Mouse (Mus musculus) MEL (cell line): ENCODE measurements around the gene Slc41a2. TPM values are rescaled to one million over a fixed set of nuclear protein-coding genes. Genes with fewer than 3 reads are reported as not detected.

Experiments used
- DNase-seq: peaks from one replicate; pipeline ENCODE4 v3.0.0; 2011; ENCODE audit warnings: low read depth, low spot score
- H3K27ac ChIP-seq: 2 replicates; pipeline ENCODE4 v1.5.1; 2012; ENCODE audit warnings: low read depth, mild to moderate bottlenecking, control low read depth, low read length, moderate library complexity; ENCODE audit not compliant: control insufficient read depth
- H3K27me3 ChIP-seq, 2 experiments: fragments of 150-350 bp in 1 of 2; sonication (generic) in 1 of 2; 2 replicates each; pipeline ENCODE4 v1.6.1; 2012; ENCODE audit warnings: low read length in 2 of 2, mild to moderate bottlenecking in 2 of 2, improper control_type of control experiment in 1 of 2, moderate library complexity in 1 of 2; ENCODE audit not compliant: insufficient read depth in 2 of 2, control insufficient read depth in 1 of 2
- H3K36me3 ChIP-seq, 2 experiments: 2 replicates each; pipeline ENCODE4 v1.6.1; 2012 to 2014; ENCODE audit warnings: low read length in 2 of 2, improper control_type of control experiment in 1 of 2, inconsistent platforms in 1 of 2, mild to moderate bottlenecking in 1 of 2; ENCODE audit not compliant: insufficient read depth in 2 of 2, control insufficient read depth in 1 of 2
- H3K4me1 ChIP-seq, 2 experiments: fragments of 150-350 bp in 1 of 2; sonication (generic) in 1 of 2; 2 replicates each; pipeline ENCODE4 v1.6.1; 2012; ENCODE audit warnings: low read length in 2 of 2, improper control_type of control experiment in 1 of 2, mild to moderate bottlenecking in 1 of 2; ENCODE audit not compliant: insufficient read depth in 2 of 2, control insufficient read depth in 1 of 2
- H3K4me3 ChIP-seq, 2 experiments: fragments of 150-350 bp in 1 of 2; sonication (generic) in 1 of 2; 2 replicates each; pipeline ENCODE4 v1.5.1; 2012; ENCODE audit warnings: low read depth in 2 of 2, low read length in 2 of 2, mild to moderate bottlenecking in 2 of 2, moderate library complexity in 2 of 2, control low read depth in 1 of 2, improper control_type of control experiment in 1 of 2; ENCODE audit not compliant: control insufficient read depth in 1 of 2, insufficient read depth in 1 of 2
- H3K79me2 ChIP-seq: 2 replicates; pipeline ENCODE4 v1.6.1; 2012; ENCODE audit warnings: mild to moderate bottlenecking, low read length, moderate library complexity; ENCODE audit not compliant: control insufficient read depth, poor library complexity, insufficient read depth
- H3K9ac ChIP-seq: 2 replicates; pipeline ENCODE4 v1.6.1; 2012; ENCODE audit warnings: low read depth, mild to moderate bottlenecking, control low read depth, low read length, moderate library complexity; ENCODE audit not compliant: control insufficient read depth, poor library complexity, severe bottlenecking
- H3K9me3 ChIP-seq: fragments of 150-350 bp; sonication (generic); replicated peaks from 2 replicates; pipeline ENCODE4 v1.6.1; 2012; ENCODE audit warnings: mild to moderate bottlenecking, low read length, improper control_type of control experiment, moderate library complexity; ENCODE audit not compliant: insufficient read depth
- CHD2 ChIP-seq: IDR thresholded peaks from 2 replicates; pipeline ENCODE4 v1.6.1; 2011; ENCODE audit warnings: low read length, improper control_type of control experiment
- CTCF ChIP-seq, 3 experiments: IDR thresholded peaks in 2 of 3; conservative IDR thresholded peaks in 1 of 3; 2 replicates each; pipeline ENCODE4 v1.5.1; 2011 to 2012; ENCODE audit warnings: low read length in 3 of 3, low read depth in 2 of 3, mild to moderate bottlenecking in 2 of 3, improper control_type of control experiment in 1 of 3, inconsistent platforms in 1 of 3, mixed read lengths in 1 of 3, moderate library complexity in 1 of 3; ENCODE audit not compliant: control insufficient read depth in 1 of 3, insufficient read depth in 1 of 3, poor library complexity in 1 of 3, severe bottlenecking in 1 of 3
- E2F4 ChIP-seq: IDR thresholded peaks from 2 replicates; pipeline ENCODE4 v1.6.1; 2011; ENCODE audit warnings: low read depth, low read length, improper control_type of control experiment, borderline replicate concordance
- ELF1 ChIP-seq: IDR thresholded peaks from 2 replicates; pipeline ENCODE4 v1.6.1; 2014; ENCODE audit warnings: low read depth, mild to moderate bottlenecking, inconsistent platforms, low read length, improper control_type of control experiment, moderate library complexity
- EP300 ChIP-seq, 2 experiments: IDR thresholded peaks; 2 replicates each; pipeline ENCODE4 v1.6.1; 2011; ENCODE audit warnings: improper control_type of control experiment in 2 of 2, low read length in 2 of 2, low read depth in 1 of 2, mild to moderate bottlenecking in 1 of 2
- ETS1 ChIP-seq: IDR thresholded peaks from 2 replicates; pipeline ENCODE4 v1.6.1; 2012; ENCODE audit warnings: low read depth, mild to moderate bottlenecking, inconsistent platforms, low read length, improper control_type of control experiment, moderate library complexity
- GABPA ChIP-seq: IDR thresholded peaks from 2 replicates; pipeline ENCODE4 v1.6.1; 2012; ENCODE audit warnings: low read depth, mild to moderate bottlenecking, inconsistent platforms, low read length, improper control_type of control experiment, moderate library complexity
- GATA1 ChIP-seq: IDR thresholded peaks from 2 replicates; pipeline ENCODE4 v1.6.1; 2011; ENCODE audit warnings: low read depth, low read length, improper control_type of control experiment
- HCFC1 ChIP-seq: IDR thresholded peaks from 2 replicates; pipeline ENCODE4 v1.6.1; 2012; ENCODE audit warnings: low read depth, mild to moderate bottlenecking, inconsistent platforms, low read length, improper control_type of control experiment, moderate library complexity
- JUND ChIP-seq: IDR thresholded peaks from 2 replicates; pipeline ENCODE4 v1.6.1; 2011; ENCODE audit warnings: low read depth, mild to moderate bottlenecking, improper control_type of control experiment, low read length
- MAFK ChIP-seq: IDR thresholded peaks from 2 replicates; pipeline ENCODE4 v1.6.1; 2011; ENCODE audit warnings: low read depth, mild to moderate bottlenecking, low read length, improper control_type of control experiment, borderline replicate concordance
- MAX ChIP-seq: IDR thresholded peaks from 2 replicates; pipeline ENCODE4 v1.6.1; 2011; ENCODE audit warnings: low read length, improper control_type of control experiment
- MAZ ChIP-seq: IDR thresholded peaks from 2 replicates; pipeline ENCODE4 v1.6.1; 2012; ENCODE audit warnings: low read depth, mild to moderate bottlenecking, inconsistent platforms, low read length, improper control_type of control experiment
- MXI1 ChIP-seq: IDR thresholded peaks from 2 replicates; pipeline ENCODE4 v1.6.1; 2011; ENCODE audit warnings: mild to moderate bottlenecking, low read depth, low read length, improper control_type of control experiment
- MYC ChIP-seq: IDR thresholded peaks from 2 replicates; pipeline ENCODE4 v1.6.1; 2011; ENCODE audit warnings: low read depth, mild to moderate bottlenecking, low read length, improper control_type of control experiment, moderate library complexity
- NELFE ChIP-seq: IDR thresholded peaks from 2 replicates; pipeline ENCODE4 v1.6.1; 2011; ENCODE audit warnings: low read depth, low read length, improper control_type of control experiment
- NRF1 ChIP-seq: IDR thresholded peaks from 2 replicates; pipeline ENCODE4 v1.6.1; 2014; ENCODE audit warnings: low read depth, mild to moderate bottlenecking, inconsistent platforms, low read length, improper control_type of control experiment, moderate library complexity; ENCODE audit not compliant: poor library complexity, insufficient read depth, severe bottlenecking
- POLR2AphosphoS2 ChIP-seq: IDR thresholded peaks from 2 replicates; pipeline ENCODE4 v1.6.1; 2011; ENCODE audit warnings: low read length, improper control_type of control experiment
- POLR2AphosphoS5 ChIP-seq: IDR thresholded peaks from 2 replicates; pipeline ENCODE4 v1.6.1; 2012; ENCODE audit warnings: low read depth, borderline replicate concordance, mild to moderate bottlenecking, inconsistent platforms, low read length, moderate library complexity, mixed read lengths
- RAD21 ChIP-seq: IDR thresholded peaks from 2 replicates; pipeline ENCODE4 v1.6.1; 2011; ENCODE audit warnings: mild to moderate bottlenecking, low read depth, low read length, improper control_type of control experiment
- RCOR1 ChIP-seq: IDR thresholded peaks from 2 replicates; pipeline ENCODE4 v1.6.1; 2012; ENCODE audit warnings: low read depth, mild to moderate bottlenecking, inconsistent platforms, low read length, improper control_type of control experiment
- SIN3A ChIP-seq: IDR thresholded peaks from 2 replicates; pipeline ENCODE4 v1.6.1; 2012; ENCODE audit warnings: low read length, improper control_type of control experiment, inconsistent platforms
- TAL1 ChIP-seq: IDR thresholded peaks from 2 replicates; pipeline ENCODE4 v1.6.1; 2012; ENCODE audit warnings: mild to moderate bottlenecking, inconsistent platforms, low read length, moderate library complexity, mixed read lengths
- TBP ChIP-seq: IDR thresholded peaks from 2 replicates; pipeline ENCODE4 v1.8.0; 2011; ENCODE audit warnings: low read depth, low read length, improper control_type of control experiment
- TCF12 ChIP-seq: IDR thresholded peaks from 2 replicates; pipeline ENCODE4 v1.6.1; 2014; ENCODE audit warnings: low read depth, mild to moderate bottlenecking, inconsistent platforms, low read length, improper control_type of control experiment, moderate library complexity
- UBTF ChIP-seq: IDR thresholded peaks from 2 replicates; pipeline ENCODE4 v1.6.1; 2012; ENCODE audit warnings: low read depth, mild to moderate bottlenecking, inconsistent platforms, low read length, improper control_type of control experiment, moderate library complexity, borderline replicate concordance; ENCODE audit not compliant: insufficient read depth
- USF2 ChIP-seq, 2 experiments: IDR thresholded peaks; 2 replicates each; pipeline ENCODE4 v1.6.1; 2011 to 2012; ENCODE audit warnings: improper control_type of control experiment in 2 of 2, low read length in 2 of 2, borderline replicate concordance in 1 of 2, inconsistent platforms in 1 of 2, low read depth in 1 of 2, mild to moderate bottlenecking in 1 of 2; ENCODE audit not compliant: insufficient read depth in 1 of 2
- ZMIZ1 ChIP-seq: IDR thresholded peaks from 2 replicates; pipeline ENCODE4 v1.6.1; 2012; ENCODE audit warnings: low read depth, mild to moderate bottlenecking, inconsistent platforms, low read length, improper control_type of control experiment, moderate library complexity
- polyA plus RNA-seq, 2 experiments: library from polyadenylated mRNA; stranded (reverse) in 1 of 2; unstranded in 1 of 2; fragments of >175 nt in 1 of 2; fragments of >200 nt in 1 of 2; gene quantifications; 2 replicates each; pipeline versions ENCODE4 v1.2.1 to v1.2.4; 2012; ENCODE audit warnings: low replicate concordance in 2 of 2, low read depth in 1 of 2; ENCODE audit not compliant: insufficient read length in 2 of 2, insufficient read depth in 1 of 2, missing spikeins in 1 of 2
- total RNA-seq: library from RNA; depleted of rRNA; stranded (reverse); fragments of 300-350 nt; gene quantifications from 2 replicates; pipeline ENCODE4 v1.2.3, GENCODE M21; 2012

The Slc41a2 gene
- total and polyA plus RNA-seq, 3 experiments: not detected

- H3K27me3 ChIP-seq: no peaks in the 10 kb centered on the region; a peak in 1 of 4 replicates
- H3K9ac ChIP-seq: no peak overlapping the region
- H3K27ac ChIP-seq: no peak overlapping the region
- no peak overlapping the region for H3K4me3 ChIP-seq
- DNase-seq: no peak
- H3K4me1 ChIP-seq: peaks cover 0 to 3% of the 10 kb centered on the region in 2 experiments; a peak in 1 of 4 replicates
- no peak for TF ChIP-seq MAX
- no peak for TF ChIP-seq NELFE
- no peak for TF ChIP-seq GABPA
- no peak for TF ChIP-seq HCFC1
- TF ChIP-seq NRF1: no peak
- TF ChIP-seq EP300 (IDR thresholded peaks at IDR 0.05; ENCODE audit: low read depth in 1 of 2, low read length in 2 of 2): no peak
- TF ChIP-seq ETS1: no peak
- no peak for TF ChIP-seq TCF12
- TF ChIP-seq USF2 (IDR thresholded peaks at IDR 0.05; ENCODE audit: borderline replicate concordance in 1 of 2, insufficient read depth in 1 of 2, low read depth in 1 of 2, low read length in 2 of 2): no peak
- TF ChIP-seq, all 39 proteins: peak for 0
- Histone ChIP-seq H3K9me3 (no peaks in the 10 kb centered on the region), H3K79me2 (no peaks in the 10 kb centered on the region), H3K36me3 (peaks cover 0 to 4% of the 10 kb centered on the region in 2 experiments; a peak in 1 of 4 replicates)
These were observed 6.4 kb upstream of the Slc41a2 start for GRCm38 (mm10) chr10:83343828-83344685.

- H3K9me3 ChIP-seq: no peaks in the 10 kb centered on the region
- no peak overlapping the region for H3K9ac ChIP-seq
- H3K27me3 ChIP-seq: no peaks in the 10 kb centered on the region; a peak in 1 of 4 replicates
- no peak overlapping the region for H3K4me3 ChIP-seq
- no peak overlapping the region for H3K27ac ChIP-seq
- H3K36me3 ChIP-seq: peaks cover 0 to 4% of the 10 kb centered on the region in 2 experiments; a peak in 1 of 4 replicates
- H3K79me2 ChIP-seq: no peaks in the 10 kb centered on the region
- DNase-seq: peak; percentile 69
- peaks cover 0 to 3% of the 10 kb centered on the region in 2 experiments; a peak in 1 of 4 replicates for H3K4me1 ChIP-seq
- TF ChIP-seq ZMIZ1 (no peak), RAD21 (no peak), POLR2AphosphoS2 (no peak), POLR2AphosphoS5 (no peak), MYC (0 out of 2 replicates have a peak, but pooled peaks have one; percentile 32), RCOR1 (no peak), USF2 (IDR thresholded peaks at IDR 0.05; ENCODE audit: borderline replicate concordance in 1 of 2, insufficient read depth in 1 of 2, low read depth in 1 of 2, low read length in 2 of 2) (no peak), HCFC1 (no peak), TBP (no peak), MAFK (no peak), CTCF (IDR thresholded peaks at IDR 0.05 in 2 of 3, conservative IDR thresholded peaks at IDR 0.05 in 1 of 3; ENCODE audit: control insufficient read depth in 1 of 3, insufficient read depth in 1 of 3, low read depth in 2 of 3, low read length in 3 of 3, poor library complexity in 1 of 3, severe bottlenecking in 1 of 3) (no peak), MAX (peak; percentile 33; the same call in 1 of the 2 replicates), E2F4 (no peak), UBTF (no peak), ELF1 (no peak), TCF12 (no peak), SIN3A (no peak), GABPA (no peak), ETS1 (0 out of 2 replicates have a peak, but pooled peaks have one; percentile 21), NELFE (no peak), CHD2 (no peak), MAZ (no peak), TAL1 (no peak), JUND (no peak), MXI1 (peak; percentile 41; the same call in 1 of the 2 replicates), GATA1 (no peak)
These were observed 5.5 kb upstream of the Slc41a2 start for GRCm38 (mm10) chr10:83343171-83343570.
